Mouse (Mus musculus) lung, postnatal 0 days (tissue): Measurements from ENCODE around the gene Actl6a.

Experiments
- CTCF ChIP-seq: IDR thresholded peaks from 2 replicates; pipeline ENCODE4 v1.5.1; 2016; ENCODE audit warnings: antibody characterized with exemption, mild to moderate bottlenecking
- EP300 ChIP-seq: IDR thresholded peaks from 2 replicates; pipeline ENCODE4 v1.6.1; 2016; ENCODE audit warnings: antibody characterized with exemption, mild to moderate bottlenecking, control low read depth

DNA sequence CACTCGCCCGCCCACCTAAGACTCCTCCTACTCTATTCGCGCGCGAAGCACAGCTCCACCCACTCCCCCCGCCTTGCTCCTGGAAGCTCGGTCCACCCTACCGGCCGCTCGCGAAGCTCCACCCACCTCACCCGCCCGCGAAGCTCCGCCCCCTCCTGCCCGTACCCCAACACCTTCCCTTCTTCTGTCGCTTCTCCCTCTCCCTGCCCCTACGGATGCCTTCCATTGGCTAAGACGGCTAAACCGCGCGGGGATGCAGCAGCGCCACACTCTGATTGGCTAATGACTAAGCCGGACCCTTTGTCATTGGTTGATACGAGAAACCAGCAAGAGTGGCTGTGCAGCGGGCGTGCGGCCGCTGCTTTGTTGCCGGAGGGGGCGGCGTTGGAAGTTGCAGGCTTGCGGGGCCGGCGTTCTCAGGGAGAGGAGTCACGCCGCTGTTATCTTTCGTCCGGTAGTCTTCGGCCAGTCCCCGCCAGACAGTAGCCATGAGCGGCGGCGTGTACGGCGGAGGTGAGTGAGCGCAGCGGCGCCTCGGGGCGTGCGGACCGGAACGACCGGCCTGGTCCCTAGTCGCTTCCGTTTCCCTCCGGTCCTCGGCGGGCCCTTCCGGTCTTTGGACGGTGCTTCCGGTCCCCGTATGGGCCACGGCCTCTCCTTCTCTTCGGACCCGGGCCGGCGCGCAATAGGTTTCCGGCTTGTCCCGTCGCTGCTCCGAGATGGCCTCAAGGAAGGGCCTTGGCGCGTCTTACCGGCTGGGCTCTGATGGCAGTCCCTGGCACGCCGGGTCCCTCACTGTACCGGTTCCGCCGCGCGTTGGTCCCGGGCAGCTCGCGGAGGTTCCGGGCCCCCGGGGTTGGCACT is 2.5 kb downstream of the Actl6a start:
- TF ChIP-seq EP300: no peak
- peak; percentile 37 for TF ChIP-seq CTCF
